Mouse (Mus musculus): ENCODE data around the gene Gm20388. TPM values are rescaled to one million over a fixed set of nuclear protein-coding genes. Genes with fewer than 3 reads are reported as not detected.

Gene Gm20388
- polyA plus RNA-seq, 1 experiment from 2014 or later: not detected

GRCm38 (mm10) chr8:122118097-122118496 is 2207.5 kb downstream of the Gm20388 start:
- no peaks in the 10 kb centered on the region for H3K36me3 ChIP-seq (ENCODE audit: control insufficient read depth, insufficient read depth, low read length)
- no peak overlapping the region for H3K4me2 ChIP-seq (replicated peaks; ENCODE audit: low read depth, low read length)
- H3K4me3 ChIP-seq (ENCODE audit: low read length): no peak overlapping the region
- H3K4me1 ChIP-seq (ENCODE audit: control insufficient read depth, insufficient read depth, low read length): no peaks in the 10 kb centered on the region
- 66% methylated on average over 10 of the region's 10 CpGs for WGBS
- H3K27ac ChIP-seq (ENCODE audit: low read depth, low read length): no peak overlapping the region
- H3K27me3 ChIP-seq (ENCODE audit: control insufficient read depth, insufficient read depth, low read length): no peaks in the 10 kb centered on the region
- no peak for ATAC-seq (ENCODE audit: low FRiP score, low TSS enrichment)
- H3K9ac ChIP-seq (ENCODE audit: low read depth, low read length): no peak overlapping the region
- H3K9me3 ChIP-seq (ENCODE audit: control insufficient read depth, low read length): no peaks in the 10 kb centered on the region

GRCm38 (mm10) chr8:122118536-122118935 is 2207.9 kb downstream of the Gm20388 start:
- Histone ChIP-seq H3K9ac (ENCODE audit: low read depth, low read length) (no peak overlapping the region), H3K36me3 (ENCODE audit: control insufficient read depth, insufficient read depth, low read length) (no peaks in the 10 kb centered on the region), H3K27ac (ENCODE audit: low read depth, low read length) (no peak overlapping the region), H3K9me3 (ENCODE audit: control insufficient read depth, low read length) (no peaks in the 10 kb centered on the region), H3K4me1 (ENCODE audit: control insufficient read depth, insufficient read depth, low read length) (no peaks in the 10 kb centered on the region), H3K4me3 (ENCODE audit: low read length) (no peak overlapping the region), H3K4me2 (replicated peaks; ENCODE audit: low read depth, low read length) (no peak overlapping the region), H3K27me3 (ENCODE audit: control insufficient read depth, insufficient read depth, low read length) (no peaks in the 10 kb centered on the region)
- ATAC-seq (ENCODE audit: low FRiP score, low TSS enrichment): no peak
- 75% methylated on average over 15 of the region's 15 CpGs for WGBS

GRCm38 (mm10) chr8:122124326-122124725 is 2213.7 kb downstream of the Gm20388 start:
- no peak for ATAC-seq (ENCODE audit: low FRiP score, low TSS enrichment)
- H3K27ac ChIP-seq (ENCODE audit: low read depth, low read length): no peak overlapping the region
- H3K27me3 ChIP-seq (ENCODE audit: control insufficient read depth, insufficient read depth, low read length): peaks cover 2% of the 10 kb centered on the region; the same call in 1 of the 2 replicates
- 92% methylated on average over 3 of the region's 3 CpGs for WGBS
- 0 out of 2 replicates have a peak, but pooled peaks cover 5% of the 10 kb centered on the region for H3K4me1 ChIP-seq (ENCODE audit: control insufficient read depth, insufficient read depth, low read length)
- no peaks in the 10 kb centered on the region for H3K36me3 ChIP-seq (ENCODE audit: control insufficient read depth, insufficient read depth, low read length)
- no peak overlapping the region for H3K4me2 ChIP-seq (replicated peaks; ENCODE audit: low read depth, low read length)
- H3K9me3 ChIP-seq (ENCODE audit: control insufficient read depth, low read length): no peaks in the 10 kb centered on the region
- H3K9ac ChIP-seq (ENCODE audit: low read depth, low read length): no peak overlapping the region
- H3K4me3 ChIP-seq (ENCODE audit: low read length): no peak overlapping the region

- Histone ChIP-seq H3K27ac (ENCODE audit: low read depth, low read length) (no peak overlapping the region), H3K4me3 (ENCODE audit: low read length) (no peak overlapping the region), H3K9me3 (ENCODE audit: control insufficient read depth, low read length) (no peaks in the 10 kb centered on the region), H3K4me1 (ENCODE audit: control insufficient read depth, insufficient read depth, low read length) (0 out of 2 replicates have a peak, but pooled peaks cover 5% of the 10 kb centered on the region), H3K27me3 (ENCODE audit: control insufficient read depth, insufficient read depth, low read length) (peaks cover 2% of the 10 kb centered on the region; the same call in 1 of the 2 replicates), H3K36me3 (ENCODE audit: control insufficient read depth, insufficient read depth, low read length) (no peaks in the 10 kb centered on the region), H3K4me2 (replicated peaks; ENCODE audit: low read depth, low read length) (no peak overlapping the region), H3K9ac (ENCODE audit: low read depth, low read length) (no peak overlapping the region)
- WGBS: 54% methylated on average over 8 of the region's 8 CpGs
- ATAC-seq (ENCODE audit: low FRiP score, low TSS enrichment): no peak
Observed at GRCm38 (mm10) chr8:122126659-122127058, 2216.0 kb downstream of the Gm20388 start.

- Histone ChIP-seq H3K4me2 (replicated peaks; ENCODE audit: low read depth, low read length) (no peak overlapping the region), H3K4me1 (ENCODE audit: control insufficient read depth, insufficient read depth, low read length) (no peaks in the 10 kb centered on the region), H3K27me3 (ENCODE audit: control insufficient read depth, insufficient read depth, low read length) (no peaks in the 10 kb centered on the region), H3K9me3 (ENCODE audit: control insufficient read depth, low read length) (no peaks in the 10 kb centered on the region; the same call in 1 of the 2 replicates), H3K9ac (ENCODE audit: low read depth, low read length) (no peak overlapping the region), H3K36me3 (ENCODE audit: control insufficient read depth, insufficient read depth, low read length) (no peaks in the 10 kb centered on the region), H3K27ac (ENCODE audit: low read depth, low read length) (no peak overlapping the region), H3K4me3 (ENCODE audit: low read length) (no peak overlapping the region)
- WGBS: 75% methylated on average over 3 of the region's 3 CpGs
- no peak for ATAC-seq (ENCODE audit: low FRiP score, low TSS enrichment)
Observed at GRCm38 (mm10) chr8:122134121-122134529, 2223.5 kb downstream of the Gm20388 start.

- H3K36me3 ChIP-seq (ENCODE audit: control insufficient read depth, insufficient read depth, low read length): no peaks in the 10 kb centered on the region
- H3K9me3 ChIP-seq (ENCODE audit: control insufficient read depth, low read length): no peaks in the 10 kb centered on the region; the same call in 1 of the 2 replicates
- H3K4me1 ChIP-seq (ENCODE audit: control insufficient read depth, insufficient read depth, low read length): no peaks in the 10 kb centered on the region
- no peak overlapping the region for H3K27ac ChIP-seq (ENCODE audit: low read depth, low read length)
- WGBS: 85% methylated on average over 5 of the region's 5 CpGs
- H3K4me2 ChIP-seq (replicated peaks; ENCODE audit: low read depth, low read length): no peak overlapping the region
- H3K9ac ChIP-seq (ENCODE audit: low read depth, low read length): no peak overlapping the region
- H3K27me3 ChIP-seq (ENCODE audit: control insufficient read depth, insufficient read depth, low read length): no peaks in the 10 kb centered on the region
- no peak for ATAC-seq (ENCODE audit: low FRiP score, low TSS enrichment)
- no peak overlapping the region for H3K4me3 ChIP-seq (ENCODE audit: low read length)
Observed at GRCm38 (mm10) chr8:122135494-122135893, 2224.9 kb downstream of the Gm20388 start.

- ATAC-seq (ENCODE audit: low FRiP score, low TSS enrichment): peak; percentile 82
- no peak overlapping the region for H3K4me3 ChIP-seq (ENCODE audit: low read length)
- no peak overlapping the region for H3K27ac ChIP-seq (ENCODE audit: low read depth, low read length)
- no peak overlapping the region for H3K9ac ChIP-seq (ENCODE audit: low read depth, low read length)
- no peaks in the 10 kb centered on the region for H3K36me3 ChIP-seq (ENCODE audit: control insufficient read depth, insufficient read depth, low read length)
- no peaks in the 10 kb centered on the region; the same call in 1 of the 2 replicates for H3K9me3 ChIP-seq (ENCODE audit: control insufficient read depth, low read length)
- WGBS: 27% methylated on average over 5 of the region's 5 CpGs
- H3K4me1 ChIP-seq (ENCODE audit: control insufficient read depth, insufficient read depth, low read length): no peaks in the 10 kb centered on the region; the same call in 1 of the 2 replicates
- H3K4me2 ChIP-seq (replicated peaks; ENCODE audit: low read depth, low read length): no peak overlapping the region
- no peaks in the 10 kb centered on the region for H3K27me3 ChIP-seq (ENCODE audit: control insufficient read depth, insufficient read depth, low read length)
Observed at GRCm38 (mm10) chr8:122139784-122140183, 2229.1 kb downstream of the Gm20388 start.

GRCm38 (mm10) chr8:122140411-122140810 is 2229.8 kb downstream of the Gm20388 start:
- no peak overlapping the region for H3K27ac ChIP-seq (ENCODE audit: low read depth, low read length)
- H3K9me3 ChIP-seq (ENCODE audit: control insufficient read depth, low read length): no peaks in the 10 kb centered on the region; the same call in 1 of the 2 replicates
- H3K4me3 ChIP-seq (ENCODE audit: low read length): no peak overlapping the region
- no peaks in the 10 kb centered on the region for H3K27me3 ChIP-seq (ENCODE audit: control insufficient read depth, insufficient read depth, low read length)
- no peak overlapping the region for H3K4me2 ChIP-seq (replicated peaks; ENCODE audit: low read depth, low read length)
- 84% methylated on average over 4 of the region's 4 CpGs for WGBS
- no peak overlapping the region for H3K9ac ChIP-seq (ENCODE audit: low read depth, low read length)
- peaks cover 5% of the 10 kb centered on the region; the same call in 1 of the 2 replicates for H3K4me1 ChIP-seq (ENCODE audit: control insufficient read depth, insufficient read depth, low read length)
- ATAC-seq (ENCODE audit: low FRiP score, low TSS enrichment): no peak
- no peaks in the 10 kb centered on the region for H3K36me3 ChIP-seq (ENCODE audit: control insufficient read depth, insufficient read depth, low read length)

GRCm38 (mm10) chr8:122142428-122142827 is 2231.8 kb downstream of the Gm20388 start:
- Histone ChIP-seq H3K4me3 (ENCODE audit: low read length) (no peak overlapping the region), H3K9me3 (ENCODE audit: control insufficient read depth, low read length) (no peaks in the 10 kb centered on the region), H3K27ac (ENCODE audit: low read depth, low read length) (no peak overlapping the region), H3K9ac (ENCODE audit: low read depth, low read length) (no peak overlapping the region), H3K27me3 (ENCODE audit: control insufficient read depth, insufficient read depth, low read length) (no peaks in the 10 kb centered on the region), H3K36me3 (ENCODE audit: control insufficient read depth, insufficient read depth, low read length) (no peaks in the 10 kb centered on the region), H3K4me2 (replicated peaks; ENCODE audit: low read depth, low read length) (no peak overlapping the region), H3K4me1 (ENCODE audit: control insufficient read depth, insufficient read depth, low read length) (peaks cover 5% of the 10 kb centered on the region; the same call in 1 of the 2 replicates)
- 92% methylated on average over 4 of the region's 4 CpGs for WGBS
- no peak for ATAC-seq (ENCODE audit: low FRiP score, low TSS enrichment)
